Mouse (Mus musculus): ENCODE results near the gene Rps6kb2.
"Not testable (repeated sequence)": the region's sequence is repeated elsewhere in the genome, so short reads cannot be mapped to it uniquely, and the experiment has no call there.

Gene Rps6kb2

GRCm38 (mm10) chr19:4142416-4143173 is 20.6 kb downstream of the Rps6kb2 start:
- no peak for DNase-seq (ENCODE audit: low spot score in 2 of 2)

GRCm38 (mm10) chr19:4140147-4140546 is 23.0 kb downstream of the Rps6kb2 start:
- DNase-seq (ENCODE audit: low spot score in 2 of 2) = no peak

DNA sequence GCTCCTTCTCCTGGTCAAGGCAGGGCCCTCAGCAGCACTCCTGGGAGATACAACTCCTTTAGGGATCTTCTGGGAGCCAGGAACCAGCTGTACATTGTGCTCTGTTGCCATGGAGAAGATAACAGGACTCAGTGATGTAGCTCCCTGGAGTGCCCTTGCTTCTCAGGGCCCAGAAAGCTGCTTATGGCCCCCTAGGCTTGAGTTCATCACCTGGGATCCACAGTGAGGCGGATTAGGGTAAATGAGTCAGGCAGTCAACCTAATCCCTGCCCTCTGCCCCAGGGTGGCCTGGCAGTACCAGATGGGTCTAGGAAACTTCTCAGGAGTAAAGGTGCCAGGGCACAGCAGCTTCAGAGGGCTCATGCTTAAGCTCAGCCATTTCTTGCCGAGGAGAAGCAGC is 23.7 kb downstream of the Rps6kb2 start, which contains the start of gene Gpr152:
Gpr152 (plus strand) TSS at position 342 of the 400 bp plus-strand sequence.
- DNase-seq (ENCODE audit: low spot score in 2 of 2) = no peak

GRCm38 (mm10) chr19:4137913-4138312 is 25.2 kb downstream of the Rps6kb2 start:
- DNase-seq (ENCODE audit: low spot score in 2 of 2) = no peak

DNA sequence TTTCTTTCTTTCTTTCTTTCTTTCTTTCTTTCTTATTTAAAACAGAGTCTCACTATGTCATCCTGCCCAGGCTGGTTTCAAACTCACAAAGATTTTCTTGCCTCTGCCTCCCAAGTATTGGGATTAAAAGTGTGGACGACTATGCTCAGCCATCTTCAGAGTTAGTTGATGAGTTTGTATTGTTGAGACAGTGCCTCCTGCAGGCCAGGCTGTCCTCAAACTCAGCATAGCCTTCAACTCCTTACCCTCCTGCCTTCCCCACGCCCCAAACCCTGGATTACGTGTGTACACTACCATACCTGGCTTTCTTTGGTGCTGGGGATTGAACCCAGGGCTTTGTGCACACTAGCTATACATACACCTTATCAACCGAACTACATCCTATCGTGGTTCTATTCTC is 26.7 kb downstream of the Rps6kb2 start:
- no peak for DNase-seq (ENCODE audit: low spot score in 2 of 2)

GRCm38 (mm10) chr19:4135963-4136345 is 27.2 kb downstream of the Rps6kb2 start:
- not testable (repeated sequence) for DNase-seq (ENCODE audit: low spot score in 2 of 2)

GRCm38 (mm10) chr19:4135229-4135962 is 27.8 kb downstream of the Rps6kb2 start:
- not testable (repeated sequence) for DNase-seq (ENCODE audit: low spot score in 2 of 2)

GRCm38 (mm10) chr19:4134354-4134753 is 28.8 kb downstream of the Rps6kb2 start:
- DNase-seq (ENCODE audit: low spot score in 2 of 2) = no peak

DNA sequence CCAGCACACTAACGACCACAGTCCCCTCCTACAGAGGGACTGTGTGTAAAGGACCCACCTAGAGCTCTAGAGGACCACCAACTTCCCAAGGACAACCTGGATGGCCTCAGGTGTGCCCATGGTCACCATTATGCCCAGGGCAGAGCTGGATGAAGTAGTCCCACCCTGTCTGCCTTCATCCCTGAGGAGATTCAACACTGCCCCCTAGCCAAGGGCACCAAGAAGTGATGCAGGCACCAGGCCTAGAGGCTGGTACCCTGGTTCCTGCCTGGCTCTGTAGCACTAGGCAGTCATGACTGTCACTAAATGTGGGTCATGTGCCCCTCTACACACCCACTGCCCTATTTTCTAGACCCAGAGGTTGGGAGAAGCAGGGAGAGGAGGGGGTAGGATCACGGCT is 31.4 kb downstream of the Rps6kb2 start:
- DNase-seq (ENCODE audit: low spot score in 2 of 2) = no peak

DNA sequence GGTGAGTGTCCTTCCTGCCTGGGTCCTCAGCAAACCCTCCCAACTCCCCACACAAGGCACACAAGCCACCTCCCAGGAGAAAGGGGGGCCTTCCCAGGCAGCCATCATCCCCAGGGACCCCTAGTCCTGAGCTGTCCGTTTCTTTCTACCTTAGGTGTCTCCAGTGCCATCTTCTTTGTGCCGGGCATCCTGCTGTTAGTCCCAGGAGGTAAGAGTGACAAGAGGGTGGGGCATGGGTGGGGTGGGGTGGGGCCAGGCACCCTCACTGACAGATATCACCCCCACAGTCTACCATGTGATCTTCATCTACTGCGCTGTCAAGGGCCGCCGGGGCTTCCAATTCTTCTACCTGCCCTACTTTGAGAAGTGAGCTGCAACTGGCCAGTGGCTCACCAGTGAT is 32.1 kb downstream of the Rps6kb2 start:
- DNase-seq (ENCODE audit: low spot score in 2 of 2) = no peak

DNA sequence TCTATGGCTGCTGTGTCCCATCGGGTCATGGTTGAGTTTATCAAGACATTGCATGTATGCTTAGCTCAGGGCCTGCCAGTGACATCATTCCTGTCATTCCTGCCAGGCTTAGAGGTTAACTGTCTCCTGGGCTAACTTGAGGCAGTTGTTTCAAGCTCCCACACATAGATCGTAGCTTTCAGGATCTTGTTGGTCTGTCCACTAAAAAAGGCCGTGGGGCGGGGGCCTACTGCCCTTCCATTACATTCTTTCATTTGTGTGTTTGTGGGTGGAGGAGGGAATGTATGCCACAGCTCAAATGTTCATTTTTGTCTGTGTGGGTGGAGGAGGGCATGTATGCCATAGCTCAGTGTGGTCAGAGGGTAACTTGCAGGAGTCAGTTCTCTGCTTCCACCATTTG is 33.0 kb downstream of the Rps6kb2 start:
- no peak for DNase-seq (ENCODE audit: low spot score in 2 of 2)

GRCm38 (mm10) chr19:4129462-4129861 is 33.7 kb downstream of the Rps6kb2 start:
- DNase-seq (ENCODE audit: low spot score in 2 of 2) = no peak

DNA sequence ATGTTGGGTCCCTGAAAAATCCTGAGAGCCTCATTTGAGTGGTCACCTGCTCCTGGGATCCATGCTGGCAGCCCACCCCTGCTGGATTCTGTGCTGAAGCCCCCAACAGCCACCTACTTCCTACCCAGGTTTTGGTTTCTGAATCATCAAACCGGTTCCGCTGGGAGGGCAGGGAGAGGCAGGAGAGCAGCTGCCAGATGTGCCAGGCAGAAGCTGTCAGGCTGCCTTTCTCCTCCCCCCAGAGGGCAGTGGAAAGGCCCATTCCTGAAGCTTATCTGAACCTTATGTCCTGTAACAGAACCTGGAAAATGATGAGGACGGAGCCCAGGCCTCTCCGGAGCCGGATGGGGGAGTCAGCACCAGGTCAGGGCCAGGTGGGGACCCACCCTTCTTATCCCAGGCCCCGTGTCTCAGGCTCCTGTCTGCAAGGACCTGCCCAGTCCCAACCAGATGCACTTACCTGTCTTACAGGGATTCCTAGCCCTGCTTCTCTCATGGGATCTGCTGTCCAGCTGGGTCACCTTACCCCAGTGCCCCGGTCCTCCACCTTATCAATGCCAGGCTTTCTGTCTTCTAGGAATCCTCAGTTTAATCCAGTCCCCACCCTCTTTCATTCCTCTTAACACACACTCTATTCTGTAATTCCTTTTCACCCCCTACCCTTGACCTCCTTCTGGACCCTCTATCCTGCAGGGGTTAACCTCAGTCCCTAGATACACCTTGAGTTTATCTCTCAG is 36.2 kb downstream of the Rps6kb2 start:
- no peak for DNase-seq (ENCODE audit: low spot score in 2 of 2)

DNA sequence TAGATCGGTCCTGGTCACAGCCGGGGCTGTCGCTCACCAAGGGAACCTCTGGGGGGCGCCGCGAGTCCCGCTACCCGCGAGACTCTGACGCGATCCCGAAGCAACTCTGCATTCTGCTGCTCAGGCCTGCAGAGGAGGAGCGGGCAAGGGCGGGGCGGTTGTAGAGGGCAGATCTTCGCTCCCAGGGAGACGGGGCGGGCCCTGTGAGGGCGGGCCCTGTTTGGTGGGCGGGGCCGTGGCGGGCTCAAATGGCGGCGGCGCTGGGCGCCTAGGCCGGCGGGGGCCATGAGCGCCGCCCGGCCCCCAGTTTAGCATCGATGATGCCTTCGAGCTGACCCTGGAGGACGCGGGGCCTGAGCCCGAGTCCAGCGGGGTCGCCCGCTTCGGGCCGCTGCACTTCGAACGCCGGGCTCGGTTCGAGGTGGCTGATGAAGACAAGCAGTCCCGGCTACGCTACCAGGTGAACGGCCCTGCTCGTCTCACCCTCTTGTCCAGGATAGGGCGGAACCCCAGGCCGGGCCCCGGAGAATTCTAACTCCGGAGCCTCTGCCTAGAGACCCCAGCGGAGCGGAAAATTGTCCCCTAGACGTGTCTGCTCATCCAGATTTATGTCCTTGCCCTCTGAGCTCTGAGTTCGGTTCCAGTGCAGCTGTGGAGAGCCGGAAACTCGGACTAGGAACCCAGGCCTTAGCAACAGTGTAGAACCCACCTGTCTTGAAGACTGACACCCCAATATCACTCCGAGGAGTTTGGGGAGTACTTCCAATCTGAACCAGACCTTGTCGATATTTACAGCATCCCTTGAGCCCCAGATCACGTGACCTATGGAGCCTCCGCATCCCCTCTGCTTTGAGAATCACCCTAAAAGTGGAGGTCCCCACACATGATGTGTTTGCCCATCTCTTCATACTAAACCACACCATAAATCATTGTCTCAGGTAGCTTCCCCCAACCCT is 37.1 kb downstream of the Rps6kb2 start, which contains the start of gene Aip:
Aip (minus strand) TSS at position 118 of the 956 bp plus-strand sequence.
- DNase-seq (ENCODE audit: low spot score in 2 of 2) = peak; percentile 97 to 98

- not testable (repeated sequence) for DNase-seq (ENCODE audit: low spot score in 2 of 2)
Measured at GRCm38 (mm10) chr19:4125268-4125667, 37.9 kb downstream of the Rps6kb2 start.

DNA sequence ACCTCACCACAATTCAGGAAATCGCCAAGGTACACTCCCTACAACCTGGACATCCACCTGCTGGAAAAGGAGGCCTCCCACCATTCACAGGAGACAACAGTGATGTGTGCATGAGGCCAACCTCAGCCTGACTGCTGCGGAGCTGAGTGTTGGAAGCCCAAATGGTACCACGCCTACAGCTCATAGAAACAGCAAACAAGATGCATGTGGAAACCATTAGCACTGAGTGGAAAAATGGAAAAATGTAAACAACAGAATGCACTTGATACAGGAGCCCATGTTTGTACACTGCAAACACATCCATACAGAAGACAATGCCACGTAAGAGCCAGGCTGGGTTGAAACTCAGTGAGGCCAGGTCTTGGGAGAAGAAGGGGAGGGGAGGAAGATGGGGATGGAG is 38.7 kb downstream of the Rps6kb2 start:
- DNase-seq (ENCODE audit: low spot score in 2 of 2) = no peak

GRCm38 (mm10) chr19:4122411-4123370 is 40.5 kb downstream of the Rps6kb2 start:
- no peak for DNase-seq (ENCODE audit: low spot score in 2 of 2)

GRCm38 (mm10) chr19:4121896-4122295 is 41.3 kb downstream of the Rps6kb2 start:
- DNase-seq (ENCODE audit: low spot score in 2 of 2) = not testable (repeated sequence)

- peak; percentile 95 to 97 for DNase-seq (ENCODE audit: low spot score in 2 of 2)
Measured at GRCm38 (mm10) chr19:4121097-4121805, 41.9 kb downstream of the Rps6kb2 start.

Data from right cerebral cortex, postnatal 36 days (tissue).